Mouse (Mus musculus): ENCODE results near the gene Srgap2.

Gene Srgap2

DNA sequence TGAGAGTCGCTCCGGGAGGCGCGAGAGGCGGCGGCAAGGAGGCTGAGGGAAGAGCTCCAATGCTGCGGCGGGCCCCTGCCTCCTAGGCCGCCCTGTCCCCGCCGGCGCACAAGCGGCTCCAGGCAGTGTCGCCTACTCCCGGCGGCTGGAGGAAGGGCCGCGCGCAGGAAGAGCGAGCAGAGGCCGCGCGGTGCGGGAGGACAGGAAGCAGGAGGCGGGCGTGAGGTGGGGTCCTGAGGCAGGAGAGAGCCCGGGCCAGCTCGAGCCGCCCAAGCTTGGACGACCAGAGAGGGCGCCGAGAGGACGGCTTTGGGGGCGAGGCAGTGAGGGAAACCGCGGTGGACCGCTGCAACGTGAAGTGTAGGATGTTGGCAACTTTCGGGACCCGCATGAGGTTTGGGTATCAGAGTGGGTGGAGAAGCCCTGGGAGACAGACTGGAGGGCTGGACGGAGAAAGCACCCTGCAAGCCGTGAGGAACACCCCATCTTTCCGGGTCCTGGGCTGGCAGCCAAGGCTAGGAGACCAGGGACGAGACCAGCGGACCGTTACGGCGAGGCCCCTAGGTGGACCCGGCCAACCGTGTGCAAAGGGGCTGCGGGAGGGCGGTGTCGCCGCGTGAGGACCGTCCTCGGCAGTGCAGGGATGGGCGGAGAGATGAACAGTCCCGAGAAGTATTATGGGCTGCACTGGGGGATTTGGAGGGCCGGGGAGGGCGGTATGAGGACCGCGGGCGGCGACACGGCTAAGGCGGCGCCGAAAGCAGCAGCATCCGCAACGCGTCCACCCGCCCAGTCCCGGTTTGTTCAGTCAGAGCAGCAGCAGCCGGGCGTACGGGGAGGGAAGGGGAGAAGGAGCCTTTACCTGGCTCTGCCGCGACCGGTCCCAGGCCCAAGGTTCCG is 531 bp downstream of the Srgap2 start:
- peak; percentile 69 to 81 for DNase-seq

DNA sequence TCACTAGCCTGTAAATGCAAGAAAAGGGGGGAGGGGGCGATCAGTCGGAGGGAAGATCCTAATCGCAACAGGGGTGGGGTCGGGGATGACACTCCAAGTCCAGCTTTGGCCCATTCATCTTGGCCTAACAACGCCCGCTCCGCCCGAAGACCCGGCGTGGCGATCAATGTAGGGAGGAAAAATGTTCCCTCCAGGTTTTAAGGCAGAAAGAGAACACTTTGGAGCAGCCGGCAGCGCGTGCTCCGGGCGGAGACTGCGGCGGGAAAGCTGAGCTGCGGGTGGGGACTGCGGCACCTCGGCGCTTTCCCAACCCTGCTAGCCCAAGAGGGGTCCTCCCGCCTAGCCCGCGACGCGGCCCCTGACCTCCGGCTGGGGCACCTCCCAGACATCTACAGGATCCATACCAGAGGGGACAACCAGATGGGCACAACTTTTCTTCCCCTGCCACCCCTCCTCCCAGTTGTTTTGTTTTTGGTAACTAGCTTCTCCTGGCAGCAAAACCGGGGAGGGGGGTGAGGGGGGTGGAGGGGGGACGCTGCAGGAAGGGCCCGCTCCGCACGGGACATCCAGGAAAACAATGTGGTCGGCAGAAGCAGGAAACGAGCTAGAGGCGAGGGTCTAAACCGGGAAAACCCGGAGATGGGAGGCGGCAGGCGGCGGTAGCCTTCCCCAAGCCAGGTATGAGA is 1.4 kb downstream of the Srgap2 start:
- DNase-seq: peak; percentile 43 to 68

DNA sequence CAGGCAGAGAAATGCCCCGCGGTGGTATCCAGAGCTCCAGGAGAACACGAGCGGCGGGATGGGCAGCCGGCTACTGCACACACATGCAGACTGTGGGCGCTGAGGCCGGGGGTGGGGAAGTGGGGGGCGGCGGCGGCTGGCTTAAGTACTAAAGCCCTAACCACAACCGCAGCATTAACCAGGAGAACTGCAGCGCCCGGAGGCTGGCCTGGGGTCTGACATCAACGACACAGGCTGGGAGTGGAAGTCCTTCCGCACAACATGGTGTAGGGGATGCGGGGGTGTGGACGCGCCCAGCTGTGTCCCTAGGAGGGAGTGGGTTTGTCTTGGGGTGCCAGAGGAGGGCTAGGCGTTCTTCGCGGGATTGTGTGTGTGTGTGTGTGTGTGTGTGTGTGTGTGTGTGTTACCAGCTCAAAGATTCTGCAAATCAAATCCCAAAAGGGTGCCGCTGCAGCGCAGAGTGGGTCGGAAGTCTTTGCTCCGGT is 2.0 kb downstream of the Srgap2 start:
- peak; percentile 40 to 61 for DNase-seq

DNA sequence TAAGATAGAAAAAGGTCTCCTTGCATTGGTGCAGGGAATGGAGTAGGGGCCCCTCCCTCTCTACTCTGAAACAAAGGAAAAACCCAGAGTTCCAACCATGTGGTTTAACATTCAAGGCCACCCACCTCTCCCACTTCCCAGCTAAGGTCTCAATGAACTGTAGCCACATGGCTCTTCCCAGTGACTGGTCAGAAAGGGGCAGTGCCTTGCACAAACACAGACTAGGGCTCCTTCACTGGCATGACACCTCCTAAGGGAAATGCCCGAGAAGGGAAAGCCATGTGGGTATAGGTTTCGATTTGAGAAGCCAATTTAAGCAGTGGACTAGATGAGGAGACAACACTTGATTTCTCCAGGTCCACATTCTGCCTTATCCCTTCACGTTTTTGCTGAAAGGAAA is 3.4 kb downstream of the Srgap2 start:
- DNase-seq: peak; percentile 36 to 38

DNA sequence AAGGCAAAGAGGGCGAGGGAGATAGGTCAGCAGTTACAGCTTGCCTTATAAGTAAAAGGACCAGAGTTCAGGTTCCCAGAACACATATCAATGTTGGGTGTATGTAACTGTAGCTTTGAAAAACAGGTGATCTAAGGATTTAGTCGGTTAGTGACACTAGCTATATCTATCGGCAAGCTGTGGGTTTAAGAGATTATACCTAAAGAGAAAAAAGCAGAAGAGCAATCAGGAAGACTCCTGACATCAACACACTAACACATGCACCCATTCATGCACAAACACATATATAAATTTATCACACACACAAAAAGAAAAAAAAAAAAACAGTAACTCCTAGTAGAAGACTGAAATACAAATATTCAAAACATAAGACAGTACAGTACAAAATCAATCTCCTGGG is 10.6 kb downstream of the Srgap2 start:
- no peak for DNase-seq

DNA sequence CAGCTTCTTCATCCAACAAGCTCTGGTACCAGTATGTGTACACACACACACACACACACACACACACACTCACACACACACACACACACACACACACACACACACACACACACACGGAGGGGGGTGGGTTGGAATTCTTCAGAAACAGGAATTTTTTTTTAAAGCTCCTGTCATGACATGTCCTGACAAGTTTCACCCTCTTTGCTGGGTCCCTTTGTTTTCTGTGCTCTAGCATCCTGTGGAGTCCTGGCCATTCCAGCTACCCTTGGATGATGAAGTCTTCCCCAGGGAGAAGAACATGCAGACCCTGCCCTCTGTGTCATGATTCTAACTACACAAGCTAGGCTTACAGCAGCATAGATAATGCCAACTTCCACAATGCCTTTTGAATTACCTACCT is 13.0 kb downstream of the Srgap2 start:
- DNase-seq: no peak

DNA sequence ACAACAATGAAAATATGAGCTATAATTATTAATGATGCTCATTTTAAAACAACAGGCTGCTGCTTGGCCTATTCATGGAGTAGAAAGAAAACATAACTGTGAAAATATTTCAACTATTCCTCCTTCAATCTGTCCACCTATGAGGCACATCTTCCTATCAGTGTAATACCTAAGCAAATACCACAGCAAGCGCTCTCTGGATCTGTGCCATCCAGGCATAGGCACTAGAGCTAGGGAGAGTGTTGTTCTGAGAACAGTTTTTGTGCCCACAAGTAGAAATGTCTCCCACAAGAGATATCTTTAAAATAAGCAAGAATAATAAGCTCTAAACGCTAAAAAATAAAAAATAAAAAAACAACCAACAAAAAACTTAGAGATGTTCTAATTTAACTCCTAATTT is 14.0 kb downstream of the Srgap2 start:
- DNase-seq: peak; percentile 56 to 70

DNA sequence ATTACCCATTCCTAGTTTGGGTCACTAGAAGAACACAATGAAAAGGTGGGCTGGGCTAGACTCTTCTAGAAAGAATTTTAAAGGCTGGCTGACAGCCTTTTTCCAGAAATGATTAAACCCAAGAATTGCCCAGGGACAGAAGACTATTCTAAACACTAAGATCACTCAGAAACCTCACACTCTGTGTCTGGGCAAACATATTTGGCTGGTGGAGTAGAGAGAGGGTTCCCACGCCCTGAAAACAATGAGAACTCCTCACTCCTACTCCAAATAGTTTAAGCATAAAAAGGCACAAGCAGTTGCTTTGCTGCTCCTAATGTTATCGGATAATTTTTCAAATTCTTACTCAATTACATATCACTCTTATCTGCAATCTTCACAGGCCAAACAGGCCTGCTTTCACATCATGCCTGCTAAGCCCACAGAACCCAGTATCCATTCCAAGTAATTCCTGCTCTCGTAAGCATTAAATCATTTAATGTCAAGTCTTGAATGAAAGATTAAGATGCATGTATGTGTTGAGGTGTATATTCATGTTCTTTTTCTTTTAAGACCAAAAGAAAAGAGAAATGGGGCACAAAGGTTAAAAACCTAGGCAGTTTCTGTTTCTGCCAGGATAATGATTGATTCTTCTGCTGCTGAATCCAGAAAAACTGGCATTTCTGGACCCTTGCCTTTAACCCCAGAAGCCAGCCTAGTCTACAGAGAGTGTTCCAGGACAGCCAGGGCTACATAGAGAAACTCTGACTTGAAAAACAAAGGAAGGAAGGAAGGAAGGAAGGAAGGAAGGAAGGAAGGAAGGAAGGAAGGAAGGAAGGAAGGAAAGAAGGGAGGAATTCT is 15.3 kb downstream of the Srgap2 start:
- no peak for DNase-seq

DNA sequence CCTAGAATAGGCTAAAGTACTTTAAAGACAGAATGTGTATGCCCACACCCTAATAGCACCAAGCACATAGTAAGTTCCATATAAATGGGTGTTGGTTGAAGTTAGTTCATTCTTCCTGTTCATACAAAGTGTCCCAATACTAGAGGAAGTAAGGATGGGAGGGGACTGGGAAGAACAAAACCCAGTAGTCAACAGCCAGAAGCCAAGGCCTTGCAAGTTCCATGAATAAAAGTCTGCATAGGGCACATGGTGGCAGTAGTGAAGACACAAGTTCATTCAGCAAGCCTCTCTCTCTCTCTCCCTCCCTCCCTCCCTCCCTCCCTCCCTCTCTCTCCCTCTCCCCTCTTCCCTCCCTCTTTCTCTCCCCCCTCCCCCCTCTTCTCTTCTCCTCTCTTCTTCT is 16.0 kb downstream of the Srgap2 start:
- no peak for DNase-seq

DNA sequence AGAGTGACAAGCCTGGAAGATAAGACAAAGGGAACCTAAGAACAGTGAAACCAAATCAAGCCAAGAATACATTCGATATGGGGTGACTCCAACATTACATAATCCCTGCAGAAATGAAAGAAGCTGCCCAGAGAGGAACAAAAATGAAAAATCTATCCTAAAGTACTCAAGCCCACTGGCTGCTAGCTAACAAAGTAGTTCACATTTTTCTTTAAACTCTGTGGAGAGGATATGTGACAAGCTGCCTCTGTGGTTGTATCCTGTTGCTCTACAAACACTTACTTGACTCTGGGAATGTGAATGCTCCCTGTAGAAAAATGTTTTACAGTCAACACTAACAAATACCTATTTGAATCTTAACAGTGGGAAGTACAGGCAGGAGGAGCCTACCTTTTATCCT is 25.5 kb downstream of the Srgap2 start:
- no peak for DNase-seq

DNA sequence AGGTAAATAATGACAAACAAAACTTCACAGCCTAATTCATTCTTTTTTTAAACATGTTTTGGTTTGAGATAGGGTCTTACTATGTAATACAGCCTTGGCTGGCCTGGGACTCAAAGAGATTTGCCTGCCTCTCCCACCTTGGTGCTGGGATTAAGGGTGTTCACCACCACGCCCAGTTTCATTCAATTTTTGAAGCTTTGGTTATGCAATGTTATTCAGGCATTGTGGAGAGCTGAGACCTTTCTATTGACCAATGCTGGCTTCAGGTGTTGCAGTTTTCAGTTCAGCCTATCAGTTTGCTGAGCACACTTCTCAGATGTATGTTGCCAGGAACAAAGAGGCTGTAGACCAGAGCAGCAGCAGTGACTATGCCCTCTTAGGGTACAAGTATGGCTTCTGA is 28.9 kb downstream of the Srgap2 start:
- no peak for DNase-seq

DNA sequence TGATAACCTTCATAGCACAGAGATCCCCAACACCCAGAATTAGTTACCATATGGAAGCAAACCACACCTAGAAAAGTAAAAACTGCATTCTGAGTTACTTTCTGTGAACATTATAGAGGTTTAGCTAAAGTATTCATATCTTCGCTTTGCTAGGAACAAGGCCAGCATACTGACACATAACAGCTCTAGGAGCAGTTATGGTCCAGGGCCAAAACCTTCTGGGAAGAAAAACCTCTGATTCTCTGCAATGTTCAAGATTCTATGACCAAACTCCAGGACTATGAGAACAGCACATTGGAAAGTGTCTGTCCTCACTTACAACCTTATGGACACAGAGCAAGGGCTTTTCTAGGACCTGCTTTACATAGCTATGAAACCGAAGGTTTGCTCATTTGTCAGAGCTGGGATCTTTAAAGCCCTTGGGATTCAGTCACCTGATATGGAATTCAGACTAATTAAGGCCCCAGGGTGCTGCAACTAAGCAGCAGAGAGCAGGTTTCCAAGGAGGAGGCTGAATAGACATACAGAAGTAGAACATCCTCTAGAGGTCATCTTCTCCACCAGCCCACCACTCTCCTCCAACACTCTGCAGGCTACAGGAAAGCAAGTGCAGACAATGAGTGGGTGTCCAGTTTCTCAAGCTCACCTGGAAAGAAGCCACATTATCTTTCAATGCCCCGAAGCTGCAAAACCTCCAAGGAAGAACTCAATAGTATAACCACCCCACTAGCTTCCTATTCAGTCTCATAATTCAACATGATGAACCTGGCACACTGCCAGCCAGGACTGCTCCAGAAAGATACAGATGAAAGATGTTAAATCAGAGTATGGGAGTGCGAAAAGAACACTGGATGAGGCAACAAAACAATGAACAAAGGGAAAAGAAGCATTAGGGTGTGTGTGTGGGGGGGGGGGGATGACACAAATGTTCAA is 32.9 kb downstream of the Srgap2 start:
- peak; percentile 39 to 57 for DNase-seq

DNA sequence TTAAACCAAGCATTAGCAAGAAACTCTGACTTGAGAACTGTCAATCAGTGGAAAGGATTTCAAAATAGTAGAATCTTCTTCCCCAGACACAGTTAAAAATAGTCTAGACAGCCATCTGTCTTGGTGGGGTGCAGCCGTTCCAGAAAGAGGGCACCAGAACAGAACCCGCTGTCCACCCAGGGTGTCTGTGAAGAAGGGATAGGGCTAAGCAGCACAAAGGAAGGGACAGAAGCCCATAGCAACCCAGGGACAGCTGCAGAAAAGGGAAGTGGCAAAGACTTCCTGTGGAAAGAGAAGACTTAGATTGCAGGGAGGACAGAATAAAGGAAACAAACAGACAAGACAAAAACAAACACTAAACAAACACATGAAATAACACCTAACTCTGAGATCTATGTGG is 34.8 kb downstream of the Srgap2 start:
- DNase-seq: peak; percentile 37 to 58

DNA sequence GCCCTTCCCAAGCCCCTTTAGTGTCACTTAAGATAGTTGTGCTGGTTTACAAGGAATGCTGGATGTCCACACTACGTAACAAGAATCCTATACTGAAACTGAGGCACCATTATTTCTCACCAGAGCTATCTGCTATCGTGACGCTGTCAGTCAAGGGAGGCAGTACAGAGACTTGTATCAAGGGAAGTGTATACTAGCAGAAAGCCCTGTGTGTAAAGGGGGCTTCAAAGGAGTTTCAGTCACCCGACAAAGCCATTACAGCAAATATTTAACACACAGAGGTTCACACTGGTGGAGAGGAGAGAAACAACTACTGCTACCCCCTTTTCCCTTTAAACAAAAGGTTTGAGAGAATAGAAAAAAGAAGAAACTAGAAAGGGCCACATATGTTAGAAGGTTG is 35.6 kb downstream of the Srgap2 start:
- DNase-seq: no peak

DNA sequence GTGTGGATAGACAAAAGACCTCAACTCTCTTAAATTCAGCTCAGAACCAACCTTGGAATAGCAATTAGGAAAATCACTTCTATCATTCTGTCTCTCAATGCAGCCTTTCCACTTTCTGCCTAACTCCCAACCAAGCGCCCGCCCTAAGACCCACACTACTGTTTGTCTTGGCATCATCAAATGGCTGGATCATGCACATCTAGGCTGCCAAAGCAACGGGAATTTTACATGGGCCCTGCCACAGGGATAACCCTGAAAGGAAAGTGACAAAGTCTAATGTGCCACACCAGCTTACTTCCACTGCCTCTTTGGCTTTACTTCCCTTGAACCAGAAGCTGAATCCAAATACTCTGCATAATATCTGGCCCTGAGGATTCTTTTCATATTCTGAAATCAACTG is 37.8 kb downstream of the Srgap2 start:
- no peak for DNase-seq

DNA sequence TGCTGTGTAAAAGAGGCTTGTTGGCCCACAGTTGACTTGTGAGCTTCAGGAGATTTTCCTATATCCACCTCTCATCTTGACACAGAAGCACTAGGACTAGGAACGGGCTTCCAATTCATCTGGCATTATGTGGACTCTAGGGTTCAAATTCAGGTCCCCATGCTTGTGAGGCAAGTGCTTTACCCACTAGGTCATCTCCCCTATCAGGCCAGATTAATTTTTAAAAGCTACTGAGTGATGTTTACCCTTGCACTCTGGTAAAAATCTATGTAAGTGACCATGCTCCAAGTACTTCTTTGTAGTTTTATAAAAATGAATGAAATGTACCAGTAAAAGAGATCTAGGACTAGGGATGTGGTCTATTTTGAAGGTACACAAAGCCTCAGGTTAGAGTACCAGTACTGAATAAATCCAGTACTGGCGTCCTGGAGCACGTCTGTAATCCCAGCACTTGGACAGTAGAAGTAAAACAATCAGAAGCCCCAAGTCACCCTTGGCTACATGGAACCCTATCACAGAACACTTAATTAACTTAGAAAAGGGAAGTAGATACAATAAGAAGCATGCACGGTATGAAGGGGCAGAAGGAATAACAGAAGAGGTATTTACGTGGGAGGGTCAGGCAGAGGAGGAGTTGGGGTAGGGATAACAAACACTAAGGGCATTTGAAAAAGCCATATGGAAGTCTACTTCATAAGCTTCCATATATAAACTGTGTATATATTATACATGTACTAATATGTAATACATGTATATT is 40.9 kb downstream of the Srgap2 start:
- DNase-seq: no peak

DNA sequence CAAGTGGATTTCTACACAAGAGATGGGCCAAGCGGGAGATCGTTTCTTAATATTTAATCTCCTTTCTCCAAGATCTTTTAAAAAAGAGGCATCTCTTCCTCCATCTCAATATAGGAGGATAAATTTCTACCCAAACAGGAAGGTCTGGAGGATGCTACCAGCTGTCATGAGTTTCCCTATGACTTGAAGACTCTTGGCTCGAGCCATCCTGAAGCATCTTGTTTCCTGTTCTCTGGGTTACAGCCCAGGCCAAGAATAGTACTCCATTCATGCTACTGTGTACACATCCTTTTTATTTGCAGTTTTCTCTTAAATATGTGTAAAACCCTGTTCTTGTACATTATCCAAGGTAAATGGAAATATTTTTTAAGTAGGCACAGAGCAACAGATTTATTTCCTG is 44.9 kb downstream of the Srgap2 start:
- peak; percentile 34 to 49 for DNase-seq

DNA sequence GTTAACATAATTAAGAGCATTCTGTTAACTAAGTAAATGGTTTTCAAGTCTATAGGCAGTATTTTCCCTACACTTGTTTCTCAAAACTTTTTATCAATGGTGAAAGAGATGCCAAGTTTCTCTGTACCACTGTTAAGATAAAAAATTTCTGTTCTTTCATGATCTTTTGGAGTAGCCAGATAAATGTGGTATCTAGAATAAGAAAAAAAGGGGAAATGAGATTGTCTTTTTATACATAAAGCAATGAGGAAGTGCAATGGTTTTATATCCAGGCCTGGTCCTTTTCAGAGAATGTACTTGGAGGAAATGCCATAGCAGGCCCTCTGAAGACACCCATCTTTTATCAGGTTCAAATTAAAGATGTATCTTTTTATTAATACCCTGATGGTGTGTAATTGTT is 45.8 kb downstream of the Srgap2 start:
- DNase-seq: no peak

DNA sequence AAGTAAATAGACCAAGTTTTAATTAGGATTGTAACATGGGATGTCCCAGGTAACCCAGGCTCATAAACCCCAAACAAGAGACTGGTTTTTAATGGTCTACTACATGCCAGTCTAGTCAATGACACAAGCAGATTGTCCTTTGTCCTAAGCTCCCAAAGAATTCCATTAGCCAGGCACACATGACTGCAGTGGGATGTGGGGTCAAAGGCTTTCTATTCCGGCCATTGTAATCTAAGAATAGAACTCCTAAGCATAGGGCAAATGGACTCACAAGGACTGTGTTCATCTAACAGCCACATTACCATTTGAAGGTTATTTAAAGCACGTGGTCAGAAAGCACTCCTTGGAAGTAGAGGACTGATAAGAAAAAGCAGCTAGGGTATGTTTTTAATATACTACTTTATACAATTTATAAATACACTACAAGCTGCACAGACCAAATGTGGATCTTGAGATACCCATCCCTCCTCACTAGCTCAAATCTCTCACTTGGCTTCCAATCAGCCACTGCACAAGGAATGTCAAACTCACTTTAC is 48.3 kb downstream of the Srgap2 start:
- no peak for DNase-seq

DNA sequence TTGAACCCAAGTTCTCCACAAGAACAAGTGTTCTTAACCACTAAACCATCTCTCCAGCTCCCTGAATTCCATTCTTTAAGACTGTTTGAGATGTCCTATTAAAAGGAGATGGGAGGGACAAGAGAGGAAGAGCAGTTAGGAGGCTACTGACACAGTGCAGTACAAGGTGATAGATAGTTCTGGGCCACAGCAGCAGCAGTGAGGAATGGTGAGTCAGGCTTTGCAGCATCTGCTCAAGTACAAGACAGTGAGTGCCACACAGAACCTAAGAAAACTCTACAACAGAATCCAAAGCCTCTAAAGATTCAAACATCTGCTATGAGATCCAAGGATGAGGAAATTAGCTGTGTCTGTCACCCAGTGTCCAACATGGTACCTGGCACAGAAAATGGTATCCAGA is 51.8 kb downstream of the Srgap2 start:
- no peak for DNase-seq

DNA sequence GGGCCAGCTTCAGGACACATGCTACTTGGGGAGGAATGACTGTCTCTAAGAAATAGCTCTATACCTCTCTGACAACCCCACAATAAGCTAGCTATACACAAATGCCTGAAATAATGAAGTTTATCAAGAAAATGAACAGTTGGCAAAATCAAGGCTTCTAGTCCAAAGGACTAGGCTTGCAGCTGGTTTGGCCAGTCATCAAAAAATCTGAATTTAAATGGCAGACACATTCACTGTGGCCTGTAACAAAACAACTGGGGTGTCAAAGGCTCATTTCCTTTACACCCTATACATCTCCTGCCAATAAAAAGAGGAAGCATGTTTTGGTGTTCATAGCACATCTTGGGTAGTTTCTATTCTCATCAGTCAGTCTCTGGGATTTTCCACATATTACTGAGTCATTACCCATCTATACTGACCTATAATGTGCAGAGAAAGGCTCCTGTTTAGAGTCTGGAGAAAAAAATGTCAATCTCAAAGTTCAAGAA is 53.5 kb downstream of the Srgap2 start:
- DNase-seq: no peak
